Mouse (Mus musculus) ES-E14 (cell line): ENCODE data around the gene Nr5a2.

Source experiments
- CHD2 ChIP-seq: IDR thresholded peaks from 2 replicates; pipeline ENCODE4 v1.6.1; 2014; ENCODE audit warnings: mild to moderate bottlenecking, low read depth, low read length, inconsistent platforms
- HCFC1 ChIP-seq: IDR thresholded peaks from 2 replicates; pipeline ENCODE4 v1.6.1; 2012; ENCODE audit warnings: low read length, inconsistent platforms, borderline replicate concordance; ENCODE audit not compliant: insufficient read depth
- MAFK ChIP-seq: IDR thresholded peaks from 2 replicates; pipeline ENCODE4 v1.6.1; 2014; ENCODE audit warnings: mild to moderate bottlenecking, low read depth, low read length, inconsistent platforms; ENCODE audit not compliant: insufficient read depth
- ZC3H11A ChIP-seq: IDR thresholded peaks from 2 replicates; pipeline ENCODE4 v1.6.1; 2012; ENCODE audit warnings: low read depth, mild to moderate bottlenecking, inconsistent platforms, low read length, borderline replicate concordance
- ZNF384 ChIP-seq: IDR thresholded peaks from 2 replicates; pipeline ENCODE4 v1.6.1; 2012; ENCODE audit warnings: low read depth, low read length, inconsistent platforms

GRCm38 (mm10) chr1:136920089-136920488 lies 40.2 kb downstream of the Nr5a2 start:
- no peak for TF ChIP-seq ZNF384
- no peak for TF ChIP-seq HCFC1
- no peak for TF ChIP-seq ZC3H11A
- TF ChIP-seq MAFK = no peak
- no peak for TF ChIP-seq CHD2
